Mouse (Mus musculus): ENCODE measurements around the gene Alkal2. TPM values are rescaled to one million over a fixed set of nuclear protein-coding genes. Genes with fewer than 3 reads are reported as not detected.
A peak's percentile ranks its signal among the peaks of the same experiment; 100 is the strongest.

Alkal2 gene
- 0.41 and 0.87 TPM in 2 replicates for polyA plus RNA-seq (2012; rRNA removed)

DNA sequence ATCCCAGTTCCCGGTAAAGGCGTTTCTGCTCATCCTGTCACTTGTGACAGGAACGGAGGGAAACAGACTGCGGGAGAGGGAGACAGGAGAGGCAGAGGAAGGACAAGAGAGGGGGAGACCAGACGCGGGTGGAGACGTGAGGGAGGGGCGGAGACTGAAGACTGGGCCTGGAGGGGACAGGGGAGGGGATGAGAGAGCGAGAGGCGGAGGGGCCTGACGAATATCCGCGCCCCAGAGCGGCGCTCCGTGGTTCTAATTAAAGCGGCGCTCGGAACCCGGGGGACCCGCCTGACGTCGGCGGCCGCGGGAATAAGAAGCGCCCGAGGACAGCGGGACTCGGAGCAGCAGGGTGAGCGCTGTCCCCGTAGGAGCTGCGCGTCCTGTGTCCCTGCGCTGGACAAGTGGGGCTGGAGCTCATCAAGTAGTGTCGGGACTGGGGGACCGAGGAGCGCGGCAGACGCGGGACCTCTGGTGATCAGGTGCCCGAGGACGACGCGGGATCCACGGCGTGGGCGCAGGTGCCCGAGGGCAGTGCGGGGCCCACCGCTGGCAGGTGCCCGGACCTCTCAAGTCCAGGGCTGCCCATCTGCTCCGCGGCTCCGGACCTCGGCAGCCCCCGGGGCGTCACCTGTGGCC is at the start of gene Alkal2:
Alkal2 (plus strand) TSS at position 337 of the 636 bp plus-strand sequence.
- WGBS = under 1% methylated on average over 56 of the region's 58 CpGs
- Histone ChIP-seq H3K27me3 (replicated peaks; ENCODE audit: control insufficient read depth, insufficient read depth, low read length) (no peaks in the 10 kb centered on the region; the same call in 1 of the 2 replicates), H3K4me3 (ENCODE audit: insufficient read depth, low read depth, low read length) (peak within 1 kb of the TSS; percentile 10; the same call in 1 of the 2 replicates), H3K27ac (ENCODE audit: insufficient read depth, low read depth, low read length) (no peak within 1 kb of the TSS), H3K36me3 (ENCODE audit: control insufficient read depth, insufficient read depth, low read length) (no peaks in the 10 kb centered on the region), H3K4me1 (ENCODE audit: control insufficient read depth, insufficient read depth, low read length) (no peaks in the 10 kb centered on the region)
- DNase-seq = no peak
- TF ChIP-seq CTCF (conservative IDR thresholded peaks at IDR 0.05; ENCODE audit: insufficient read depth, insufficient read length, low read depth, low read length) = no peak
- TF ChIP-seq POLR2A (IDR thresholded peaks at IDR 0.05; ENCODE audit: low read depth, low read length) = no peak

DNA sequence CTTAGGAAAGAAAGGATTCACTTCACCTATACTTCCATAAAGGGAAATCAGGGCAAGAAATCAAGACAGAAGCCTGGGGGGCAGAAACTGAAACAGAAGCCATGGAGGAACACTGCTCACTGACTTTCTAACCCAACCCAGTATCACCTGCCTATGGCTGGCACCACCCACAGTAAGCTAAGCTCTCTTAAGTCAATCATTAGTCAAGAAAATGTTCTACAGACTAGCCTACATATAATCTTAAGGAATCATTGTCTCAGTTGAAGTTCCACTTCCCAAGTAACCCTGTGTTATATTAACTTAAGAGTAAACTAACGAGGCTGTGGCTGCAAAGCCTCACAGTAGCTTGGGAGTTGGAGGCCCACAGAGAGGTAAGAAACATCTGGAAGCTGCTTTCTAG is 35.6 kb upstream of the Alkal2 start:
- TF ChIP-seq POLR2A (IDR thresholded peaks at IDR 0.05; ENCODE audit: low read depth, low read length) (no peak), CTCF (conservative IDR thresholded peaks at IDR 0.05; ENCODE audit: insufficient read depth, insufficient read length, low read depth, low read length) (no peak)
- Histone ChIP-seq H3K4me3 (ENCODE audit: insufficient read depth, low read depth, low read length) (no peak overlapping the region), H3K27me3 (replicated peaks; ENCODE audit: control insufficient read depth, insufficient read depth, low read length) (no peaks in the 10 kb centered on the region), H3K4me1 (ENCODE audit: control insufficient read depth, insufficient read depth, low read length) (no peaks in the 10 kb centered on the region), H3K36me3 (ENCODE audit: control insufficient read depth, insufficient read depth, low read length) (no peaks in the 10 kb centered on the region), H3K27ac (ENCODE audit: insufficient read depth, low read depth, low read length) (no peak overlapping the region)
- 21% methylated on average over 1 of the region's 1 CpGs for WGBS
- peak; percentile 74 for DNase-seq

GRCm38 (mm10) chr12:30850902-30851301 is 33.2 kb upstream of the Alkal2 start:
- H3K27me3 ChIP-seq (replicated peaks; ENCODE audit: control insufficient read depth, insufficient read depth, low read length) = no peaks in the 10 kb centered on the region
- H3K4me1 ChIP-seq (ENCODE audit: control insufficient read depth, insufficient read depth, low read length) = no peaks in the 10 kb centered on the region; the same call in 1 of the 2 replicates
- peak; percentile 67 for DNase-seq
- 31% methylated on average over 2 of the region's 2 CpGs for WGBS
- no peaks in the 10 kb centered on the region for H3K36me3 ChIP-seq (ENCODE audit: control insufficient read depth, insufficient read depth, low read length)
- no peak overlapping the region for H3K4me3 ChIP-seq (ENCODE audit: insufficient read depth, low read depth, low read length)
- TF ChIP-seq CTCF (conservative IDR thresholded peaks at IDR 0.05; ENCODE audit: insufficient read depth, insufficient read length, low read depth, low read length) (no peak), POLR2A (IDR thresholded peaks at IDR 0.05; ENCODE audit: low read depth, low read length) (no peak)
- H3K27ac ChIP-seq (ENCODE audit: insufficient read depth, low read depth, low read length) = no peak overlapping the region

GRCm38 (mm10) chr12:30851871-30852270 is 32.3 kb upstream of the Alkal2 start:
- 80% methylated on average over 6 of the region's 6 CpGs for WGBS
- TF ChIP-seq POLR2A (IDR thresholded peaks at IDR 0.05; ENCODE audit: low read depth, low read length) (no peak), CTCF (conservative IDR thresholded peaks at IDR 0.05; ENCODE audit: insufficient read depth, insufficient read length, low read depth, low read length) (no peak)

GRCm38 (mm10) chr12:30855442-30856159 is 28.5 kb upstream of the Alkal2 start:
- H3K27me3 ChIP-seq (replicated peaks; ENCODE audit: control insufficient read depth, insufficient read depth, low read length) = no peaks in the 10 kb centered on the region
- no peak overlapping the region for H3K4me3 ChIP-seq (ENCODE audit: insufficient read depth, low read depth, low read length)
- peak; percentile 74 for DNase-seq
- WGBS = 36% methylated on average over 6 of the region's 6 CpGs
- H3K4me1 ChIP-seq (ENCODE audit: control insufficient read depth, insufficient read depth, low read length) = no peaks in the 10 kb centered on the region; the same call in 1 of the 2 replicates
- TF ChIP-seq POLR2A (IDR thresholded peaks at IDR 0.05; ENCODE audit: low read depth, low read length) = no peak
- TF ChIP-seq CTCF (conservative IDR thresholded peaks at IDR 0.05; ENCODE audit: insufficient read depth, insufficient read length, low read depth, low read length) = no peak
- H3K36me3 ChIP-seq (ENCODE audit: control insufficient read depth, insufficient read depth, low read length) = no peaks in the 10 kb centered on the region
- H3K27ac ChIP-seq (ENCODE audit: insufficient read depth, low read depth, low read length) = no peak overlapping the region

More at GRCm38 (mm10) chr12:30851871-30852270, 32.3 kb upstream of the Alkal2 start:
- no peak overlapping the region for H3K4me3 ChIP-seq (ENCODE audit: insufficient read depth, low read depth, low read length)
- H3K36me3 ChIP-seq (ENCODE audit: control insufficient read depth, insufficient read depth, low read length) = no peaks in the 10 kb centered on the region
- peak; percentile 8 for DNase-seq
- no peak overlapping the region for H3K27ac ChIP-seq (ENCODE audit: insufficient read depth, low read depth, low read length)
- H3K27me3 ChIP-seq (replicated peaks; ENCODE audit: control insufficient read depth, insufficient read depth, low read length) = no peaks in the 10 kb centered on the region
- no peaks in the 10 kb centered on the region; the same call in 1 of the 2 replicates for H3K4me1 ChIP-seq (ENCODE audit: control insufficient read depth, insufficient read depth, low read length)

DNA sequence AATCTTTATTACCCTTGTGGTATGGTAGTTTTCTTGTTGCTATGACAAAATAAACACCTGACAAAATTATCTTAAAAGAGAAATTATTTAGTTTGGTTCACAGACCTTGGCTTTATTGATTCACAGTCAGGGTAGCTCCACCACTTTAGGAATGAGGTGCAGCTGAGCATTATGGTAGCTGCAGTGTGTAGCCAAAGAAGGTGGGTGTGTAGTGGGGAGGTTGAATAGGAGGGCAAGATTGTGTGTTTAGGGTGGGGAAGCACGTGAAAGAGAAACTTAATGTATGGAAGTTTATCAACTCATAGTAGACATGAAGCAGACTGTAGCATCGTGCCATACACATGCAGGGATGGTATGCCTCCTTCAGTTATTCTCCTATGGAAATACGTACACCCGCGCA is 27.9 kb upstream of the Alkal2 start:
- DNase-seq = no peak
- Histone ChIP-seq H3K27ac (ENCODE audit: insufficient read depth, low read depth, low read length) (no peak overlapping the region), H3K36me3 (ENCODE audit: control insufficient read depth, insufficient read depth, low read length) (no peaks in the 10 kb centered on the region), H3K4me1 (ENCODE audit: control insufficient read depth, insufficient read depth, low read length) (no peaks in the 10 kb centered on the region; the same call in 1 of the 2 replicates), H3K4me3 (ENCODE audit: insufficient read depth, low read depth, low read length) (no peak overlapping the region), H3K27me3 (replicated peaks; ENCODE audit: control insufficient read depth, insufficient read depth, low read length) (no peaks in the 10 kb centered on the region)
- WGBS = 85% methylated on average over 5 of the region's 5 CpGs
- TF ChIP-seq CTCF (conservative IDR thresholded peaks at IDR 0.05; ENCODE audit: insufficient read depth, insufficient read length, low read depth, low read length) (no peak), POLR2A (IDR thresholded peaks at IDR 0.05; ENCODE audit: low read depth, low read length) (no peak)

DNA sequence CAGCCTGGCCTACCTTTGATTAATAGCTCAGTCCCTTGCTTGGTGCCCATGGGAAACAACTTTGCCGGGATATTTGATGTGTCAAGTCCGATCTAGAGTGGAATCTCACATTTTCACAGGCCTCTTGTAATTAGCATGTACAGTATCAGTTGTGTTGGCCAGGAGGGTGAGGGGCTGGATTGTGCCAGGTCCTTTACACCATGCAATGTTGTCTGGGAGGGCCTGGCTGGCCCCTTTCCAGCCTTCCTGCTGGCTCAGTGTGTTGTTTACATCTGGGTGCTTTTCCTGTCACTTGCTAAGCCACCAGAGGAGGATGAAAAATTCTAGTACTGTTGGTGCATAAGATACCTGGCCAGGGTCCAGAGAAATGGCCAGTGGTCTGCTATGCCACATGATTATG is 19.8 kb upstream of the Alkal2 start:
- H3K4me3 ChIP-seq (ENCODE audit: insufficient read depth, low read depth, low read length) = no peak overlapping the region
- no peaks in the 10 kb centered on the region for H3K36me3 ChIP-seq (ENCODE audit: control insufficient read depth, insufficient read depth, low read length)
- no peaks in the 10 kb centered on the region for H3K27me3 ChIP-seq (replicated peaks; ENCODE audit: control insufficient read depth, insufficient read depth, low read length)
- TF ChIP-seq CTCF (conservative IDR thresholded peaks at IDR 0.05; ENCODE audit: insufficient read depth, insufficient read length, low read depth, low read length) = no peak
- TF ChIP-seq POLR2A (IDR thresholded peaks at IDR 0.05; ENCODE audit: low read depth, low read length) = no peak
- no peak for DNase-seq
- H3K4me1 ChIP-seq (ENCODE audit: control insufficient read depth, insufficient read depth, low read length) = no peaks in the 10 kb centered on the region
- 50% methylated on average over 2 of the region's 2 CpGs for WGBS
- no peak overlapping the region for H3K27ac ChIP-seq (ENCODE audit: insufficient read depth, low read depth, low read length)

All from kidney, adult 2 months (tissue).